Comparison of ENCODE assay signal across 28 mouse cellular contexts in the genomic region with DNA sequence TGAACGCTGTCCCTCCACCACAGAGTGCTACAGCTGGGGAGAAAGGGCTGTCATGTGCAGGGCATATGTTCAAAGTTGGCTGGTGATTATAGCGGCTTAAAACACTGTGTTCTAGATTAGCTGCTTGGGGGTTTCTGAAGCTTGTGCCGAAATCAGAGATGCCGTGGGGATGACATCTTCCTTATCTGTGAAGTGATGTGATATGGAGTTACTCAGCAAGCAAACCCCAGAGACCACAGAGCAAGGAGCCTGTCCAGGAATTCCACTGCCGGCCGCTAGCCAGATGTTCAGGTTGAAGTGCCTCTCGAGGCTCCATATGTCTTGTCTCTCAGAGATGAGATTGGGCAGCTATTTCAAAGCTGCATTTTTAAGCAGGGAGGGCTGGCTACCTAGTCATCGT.
DNase-seq lines count a peak whose midpoint lies in the region; ATAC-seq lines count a peak whose summit lies in the region.
"Had no signal": no experiment of that assay in that cellular context is flagged by ENCODE, and none has a peak within 500 bp of the region (broad histone marks: within the 10 kb centered on the region; RNA-seq: fewer than 3 reads in every experiment).

No protein-coding gene starts in this region.

- peak; percentile 37; the same call in 1 of the 2 replicates for ATAC-seq in limb, embryonic 12.5 days (ENCODE audit: insufficient number of reproducible peaks, insufficient read depth, low FRiP score, low TSS enrichment, low read depth)
- ATAC-seq: CD4-positive, CD25-positive, alpha-beta regulatory T cell, adult 4 months; forebrain, embryonic 13.5 days; intestine, embryonic 16.5 days; lung, postnatal 0 days; midbrain, embryonic 15.5 days had no signal

- H3K9me3 ChIP-seq in limb, embryonic 12.5 days, result no peaks in the 10 kb centered on the region
- no peaks in the 10 kb centered on the region for H3K9me3 ChIP-seq in limb, embryonic 10.5 days (replicated peaks)
- H3K9me3 ChIP-seq: forebrain, embryonic 13.5 days; hindbrain, embryonic 13.5 days; limb, embryonic 15.5 days; liver, embryonic 13.5 days; midbrain, embryonic 15.5 days; stomach, embryonic 15.5 days had no signal

- H3K4me1 ChIP-seq in limb, embryonic 12.5 days (replicated peaks), result peaks cover 4% of the 10 kb centered on the region; the same call in 1 of the 2 replicates
- peaks cover 14% of the 10 kb centered on the region for H3K4me1 ChIP-seq in limb, embryonic 10.5 days
- H3K4me1 ChIP-seq: forebrain, embryonic 13.5 days; hindbrain, embryonic 13.5 days; liver, embryonic 13.5 days; midbrain, embryonic 15.5 days; stomach, embryonic 15.5 days had no signal

- no peak overlapping the region for H3K4me3 ChIP-seq in limb, embryonic 12.5 days (replicated peaks)
- H3K4me3 ChIP-seq in limb, embryonic 10.5 days, result no peak overlapping the region
- H3K4me3 ChIP-seq: forebrain, embryonic 13.5 days; hindbrain, embryonic 13.5 days; limb, embryonic 15.5 days; liver, embryonic 13.5 days; midbrain, embryonic 15.5 days; stomach, embryonic 15.5 days had no signal

- DNase-seq in embryo, embryonic 11 days, result peak; percentile 19
- DNase-seq in embryo, embryonic 10.5 days (ENCODE audit: low spot score), result no peak
- no peak for DNase-seq in limb, embryonic 10.5 days (ENCODE audit: low spot score)
- peak; percentile 50 for DNase-seq in mesoderm, embryonic 11.5 days (ENCODE audit: low read depth, low spot score)
- DNase-seq in gastrocnemius, postnatal 4 days (ENCODE audit: low spot score in 2 of 2), result no peak
- DNase-seq in lung, postnatal 25 days (ENCODE audit: low spot score), result no peak
- DNase-seq: adrenal gland, postnatal 25 days; cerebellum, adult 2 months; cerebellum, postnatal 14 days; gastrocnemius, postnatal 14 days; heart, adult 11 months; heart, postnatal 4 days; kidney, adult 8-10 months; kidney, postnatal 10 days; liver, embryonic 13.5 days; lung, adult 18-20 months; right cerebral cortex, postnatal 14 days had no signal

- H3K27ac ChIP-seq in limb, embryonic 12.5 days, result no peak overlapping the region
- no peak overlapping the region for H3K27ac ChIP-seq in limb, embryonic 10.5 days
- H3K27ac ChIP-seq: forebrain, embryonic 13.5 days; hindbrain, embryonic 13.5 days; limb, embryonic 15.5 days; liver, embryonic 13.5 days; macrophage; midbrain, embryonic 15.5 days; stomach, embryonic 15.5 days had no signal

- no peak overlapping the region for H3K4me2 ChIP-seq in limb, embryonic 12.5 days
- H3K4me2 ChIP-seq: forebrain, embryonic 13.5 days; heart, embryonic 11.5 days; hindbrain, embryonic 13.5 days; limb, embryonic 15.5 days; liver, embryonic 13.5 days; midbrain, embryonic 15.5 days; stomach, embryonic 15.5 days had no signal

- WGBS in limb, embryonic 12.5 days, result 53% methylated on average over 8 of the region's 8 CpGs
- 56% methylated on average over 8 of the region's 8 CpGs for WGBS in limb, embryonic 10.5 days

- peaks cover 20% of the 10 kb centered on the region for H3K27me3 ChIP-seq in limb, embryonic 12.5 days
- H3K27me3 ChIP-seq in limb, embryonic 10.5 days (ENCODE audit: low read depth, poor library complexity, severe bottlenecking), result peaks cover 22% of the 10 kb centered on the region
- H3K27me3 ChIP-seq: forebrain, embryonic 13.5 days; hindbrain, embryonic 13.5 days; midbrain, embryonic 15.5 days; stomach, embryonic 15.5 days had no signal

- no peak overlapping the region for H3K9ac ChIP-seq in limb, embryonic 12.5 days (replicated peaks)
- H3K9ac ChIP-seq: forebrain, embryonic 13.5 days; hindbrain, embryonic 13.5 days; limb, embryonic 15.5 days; liver, embryonic 13.5 days; midbrain, embryonic 15.5 days; stomach, embryonic 15.5 days had no signal

- H3K36me3 ChIP-seq in limb, embryonic 12.5 days, result no peaks in the 10 kb centered on the region
- no peaks in the 10 kb centered on the region for H3K36me3 ChIP-seq in limb, embryonic 10.5 days
- H3K36me3 ChIP-seq: hindbrain, embryonic 13.5 days; limb, embryonic 15.5 days; liver, embryonic 13.5 days; midbrain, embryonic 15.5 days; stomach, embryonic 15.5 days had no signal

Comparison
In these comparisons a context has a peak if more than half of its experiments do, and no peak if none do; other contexts are left out.
1. DNase-seq: peak in embryo, embryonic 11 days (single experiment) and mesoderm, embryonic 11.5 days (single experiment); none in embryo, embryonic 10.5 days (single experiment), limb, embryonic 10.5 days (single experiment), gastrocnemius, postnatal 4 days (0 of 2) and lung, postnatal 25 days (single experiment).